Mouse (Mus musculus): Measurements from ENCODE around the gene Phka2.

The Phka2 gene

GRCm38 (mm10) chrX:160598562-160599458 lies 96.8 kb downstream of the Phka2 start:
- no peak for DNase-seq (ENCODE audit: low spot score)

GRCm38 (mm10) chrX:160601053-160601452 lies 99.1 kb downstream of the Phka2 start:
- DNase-seq (ENCODE audit: low spot score), result peak; percentile 8

GRCm38 (mm10) chrX:160602770-160603169 lies 100.8 kb downstream of the Phka2 start:
- no peak for DNase-seq (ENCODE audit: low spot score)

GRCm38 (mm10) chrX:160603316-160603715 lies 101.3 kb downstream of the Phka2 start:
- DNase-seq (ENCODE audit: low spot score), result no peak

GRCm38 (mm10) chrX:160603981-160604541 lies 102.1 kb downstream of the Phka2 start:
- DNase-seq (ENCODE audit: low spot score), result no peak

- peak; percentile 26 for DNase-seq (ENCODE audit: low spot score)
Observed at GRCm38 (mm10) chrX:160609849-160610248, 107.9 kb downstream of the Phka2 start.

- DNase-seq (ENCODE audit: low spot score), result no peak
Observed at GRCm38 (mm10) chrX:160610482-160610881, 108.5 kb downstream of the Phka2 start.

- no peak for DNase-seq (ENCODE audit: low spot score)
Observed at GRCm38 (mm10) chrX:160610882-160611644, 109.1 kb downstream of the Phka2 start.
